Mouse (Mus musculus) naive thymus-derived CD4-positive, alpha-beta T cell, adult 5 months (primary cell): ENCODE results near the gene Radil. TPM values are rescaled to one million over a fixed set of nuclear protein-coding genes. Genes with fewer than 3 reads are reported as not detected.

Experiments
- polyA plus RNA-seq: library from polyadenylated mRNA; unstranded; fragments of 100-300 nt; shearing (Covaris generic); gene quantifications from one replicate; pipeline ENCODE4 v1.2.1, GENCODE M21; 2017

Radil gene
- not detected for polyA plus RNA-seq

GRCm38 (mm10) chr5:142550706-142551652 lies at the start of gene Radil:
Gene Radil, minus strand, starts transcription at chr5:142551098.

DNA sequence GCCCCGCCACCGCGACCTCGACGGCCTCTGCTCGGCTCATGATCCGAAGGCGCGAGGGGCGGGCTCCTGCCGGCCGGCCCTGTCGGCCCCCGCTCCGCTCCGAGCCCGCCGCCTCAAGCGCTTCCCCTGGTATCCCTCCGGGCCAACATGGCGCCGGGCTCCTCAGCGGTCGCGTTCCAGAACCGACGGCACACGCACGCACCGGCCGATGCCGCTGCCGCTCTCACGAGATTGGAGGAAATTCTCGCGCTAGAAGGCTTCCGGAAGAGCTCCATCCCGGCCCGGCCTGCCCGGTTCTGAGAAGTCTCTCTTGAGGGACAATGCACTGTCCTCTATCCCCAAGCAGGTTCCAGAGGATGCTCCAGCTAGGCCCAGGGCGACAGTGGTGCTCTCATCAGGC lies 21.0 kb downstream of the Radil start, which contains the start of gene Papolb:
Gene Papolb (minus strand): TSS at position 162 of the 400 bp plus-strand sequence.

GRCm38 (mm10) chr5:142463461-142464454 lies 87.1 kb downstream of the Radil start, which contains the start of gene Ap5z1:
Gene Ap5z1, plus strand, starts transcription at chr5:142463944.

Other genes with a start within 250 kb of the Radil start
- 20.2 TPM for gene Foxk1, start 149.6 kb downstream of the Radil start, polyA plus RNA-seq
- 20.2 TPM for gene Ap5z1, start 87.2 kb downstream of the Radil start, polyA plus RNA-seq
- gene Papolb, start 21.0 kb downstream of the Radil start, polyA plus RNA-seq, result not detected
- gene Mmd2, start 57.7 kb upstream of the Radil start, polyA plus RNA-seq, result not detected
- 78.4 TPM for gene Wipi2, start 76.6 kb upstream of the Radil start, polyA plus RNA-seq
- 0.58 TPM for gene Slc29a4, start 141.4 kb upstream of the Radil start, polyA plus RNA-seq